Mouse (Mus musculus): Measurements from ENCODE around the gene Vps50.
"Not testable (repeated sequence)": the region's sequence is repeated elsewhere in the genome, so short reads cannot be mapped to it uniquely, and the experiment has no call there.

The Vps50 gene

GRCm38 (mm10) chr6:3498162-3498848, at the start of gene Vps50, which contains the start of gene Hepacam2:
Vps50 (plus strand) TSS chr6:3498382.
Hepacam2 (minus strand) TSS chr6:3498298.
- peak; percentile 84 for DNase-seq (ENCODE audit: low spot score)

- no peak for DNase-seq (ENCODE audit: low spot score)
Measured at GRCm38 (mm10) chr6:3454421-3454820, 43.8 kb upstream of the Vps50 start.

- no peak for DNase-seq (ENCODE audit: low spot score)
Measured at GRCm38 (mm10) chr6:3455944-3456536, 42.1 kb upstream of the Vps50 start.

- no peak for DNase-seq (ENCODE audit: low spot score)
Measured at GRCm38 (mm10) chr6:3463026-3463425, 35.2 kb upstream of the Vps50 start.

GRCm38 (mm10) chr6:3463594-3463993, 34.6 kb upstream of the Vps50 start:
- DNase-seq (ENCODE audit: low spot score) = no peak

- no peak for DNase-seq (ENCODE audit: low spot score)
Measured at GRCm38 (mm10) chr6:3468627-3469026, 29.6 kb upstream of the Vps50 start.

- no peak for DNase-seq (ENCODE audit: low spot score)
Measured at GRCm38 (mm10) chr6:3470706-3471105, 27.5 kb upstream of the Vps50 start.

GRCm38 (mm10) chr6:3476299-3476698, 21.9 kb upstream of the Vps50 start:
- no peak for DNase-seq (ENCODE audit: low spot score)

- DNase-seq (ENCODE audit: low spot score) = no peak
Measured at GRCm38 (mm10) chr6:3479853-3480252, 18.3 kb upstream of the Vps50 start.

GRCm38 (mm10) chr6:3481705-3482104, 16.5 kb upstream of the Vps50 start:
- DNase-seq (ENCODE audit: low spot score) = no peak

GRCm38 (mm10) chr6:3485133-3485532, 13.0 kb upstream of the Vps50 start:
- DNase-seq (ENCODE audit: low spot score) = no peak

GRCm38 (mm10) chr6:3487355-3487754, 10.8 kb upstream of the Vps50 start:
- DNase-seq (ENCODE audit: low spot score) = no peak

- DNase-seq (ENCODE audit: low spot score) = no peak
Measured at GRCm38 (mm10) chr6:3494285-3494684, 3.9 kb upstream of the Vps50 start.

GRCm38 (mm10) chr6:3496210-3496609, 2.0 kb upstream of the Vps50 start:
- no peak for DNase-seq (ENCODE audit: low spot score)

- DNase-seq (ENCODE audit: low spot score) = no peak
Measured at GRCm38 (mm10) chr6:3500286-3500685, 2.1 kb downstream of the Vps50 start.

- no peak for DNase-seq (ENCODE audit: low spot score)
Measured at GRCm38 (mm10) chr6:3505289-3505688, 7.1 kb downstream of the Vps50 start.

- DNase-seq (ENCODE audit: low spot score) = no peak
Measured at GRCm38 (mm10) chr6:3507078-3507477, 8.9 kb downstream of the Vps50 start.

GRCm38 (mm10) chr6:3508151-3508550, 10.0 kb downstream of the Vps50 start:
- DNase-seq (ENCODE audit: low spot score) = not testable (repeated sequence)

- DNase-seq (ENCODE audit: low spot score) = peak; percentile 31
Measured at GRCm38 (mm10) chr6:3509782-3510181, 11.6 kb downstream of the Vps50 start.

GRCm38 (mm10) chr6:3511116-3511515, 12.9 kb downstream of the Vps50 start:
- DNase-seq (ENCODE audit: low spot score) = no peak

- DNase-seq (ENCODE audit: low spot score) = no peak
Measured at GRCm38 (mm10) chr6:3511612-3512011, 13.4 kb downstream of the Vps50 start.

- DNase-seq (ENCODE audit: low spot score) = no peak
Measured at GRCm38 (mm10) chr6:3512611-3513010, 14.4 kb downstream of the Vps50 start.

GRCm38 (mm10) chr6:3528198-3528597, 30.0 kb downstream of the Vps50 start:
- no peak for DNase-seq (ENCODE audit: low spot score)

- no peak for DNase-seq (ENCODE audit: low spot score)
Measured at GRCm38 (mm10) chr6:3531445-3531844, 33.3 kb downstream of the Vps50 start.

Measured in left cerebral cortex, adult 11 months (tissue).